In genomic region chr5:111666007-111666406, GRCm38 (mm10) we compare ENCODE assay signal across 14 mouse cellular contexts.
"Had no signal": no experiment of that assay in that cellular context is flagged by ENCODE, and none has a peak within 500 bp of the region (broad histone marks: within the 10 kb centered on the region; RNA-seq: fewer than 3 reads in every experiment).

No protein-coding gene starts in this region.

- H3K9me3 ChIP-seq: limb, embryonic 15.5 days; liver, embryonic 12.5 days had no signal

- H3K4me1 ChIP-seq: liver, embryonic 12.5 days had no signal

- H3K36me3 ChIP-seq: intestine, embryonic 15.5 days; limb, embryonic 15.5 days; liver, embryonic 12.5 days had no signal

- H3K9ac ChIP-seq: intestine, embryonic 15.5 days; limb, embryonic 15.5 days; liver, embryonic 12.5 days; lung, embryonic 14.5 days; midbrain, embryonic 12.5 days had no signal

- H3K27ac ChIP-seq: intestine, embryonic 15.5 days; limb, embryonic 15.5 days; liver, embryonic 12.5 days; midbrain, embryonic 12.5 days had no signal

- ATAC-seq: intestine, embryonic 15.5 days; liver, embryonic 12.5 days had no signal

- H3K27me3 ChIP-seq: intestine, embryonic 15.5 days; limb, embryonic 15.5 days; liver, embryonic 12.5 days had no signal

- H3K4me3 ChIP-seq: intestine, embryonic 15.5 days; limb, embryonic 15.5 days; liver, embryonic 12.5 days; midbrain, embryonic 12.5 days had no signal

- H3K4me2 ChIP-seq: intestine, embryonic 15.5 days; limb, embryonic 15.5 days; liver, embryonic 12.5 days; lung, embryonic 14.5 days; midbrain, embryonic 12.5 days had no signal

- DNase-seq: kidney, adult 18-20 months; kidney, postnatal 10 days; kidney, postnatal 4 days; left cerebral cortex, postnatal 4 days; lung, embryonic 14.5 days; lung, postnatal 10 days; lung, postnatal 4 days; spleen, adult 18-20 months; thymus, adult 2 months; thymus, postnatal 25 days had no signal
